Mouse (Mus musculus) heart, adult 11 months (tissue): ENCODE data around the gene Olfr299.

Experiments
- DNase-seq: peaks from one replicate; pipeline ENCODE4 v3.0.0; 2022

Gene Olfr299

DNA sequence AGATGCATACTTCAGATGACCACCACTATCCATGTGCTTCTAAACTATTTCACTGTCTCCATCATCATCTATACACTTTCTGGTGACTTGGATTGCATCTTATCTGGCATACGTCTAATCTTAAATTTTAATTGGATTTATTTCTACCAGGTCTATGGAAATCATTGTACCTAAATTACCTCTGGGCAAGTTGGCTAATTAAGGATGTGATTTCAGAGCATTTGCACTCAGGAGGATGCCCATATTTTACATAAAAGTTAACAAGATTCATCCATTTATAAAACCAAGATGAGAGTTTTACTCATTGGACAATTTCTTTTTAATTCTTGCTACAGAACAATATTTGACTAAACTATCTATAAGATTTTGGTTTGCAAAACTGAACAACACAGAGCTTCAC is at the start of gene Olfr299:
Gene Olfr299, plus strand, starts transcription at position 301 of the 400 bp plus-strand sequence.
- DNase-seq, result no peak

DNA sequence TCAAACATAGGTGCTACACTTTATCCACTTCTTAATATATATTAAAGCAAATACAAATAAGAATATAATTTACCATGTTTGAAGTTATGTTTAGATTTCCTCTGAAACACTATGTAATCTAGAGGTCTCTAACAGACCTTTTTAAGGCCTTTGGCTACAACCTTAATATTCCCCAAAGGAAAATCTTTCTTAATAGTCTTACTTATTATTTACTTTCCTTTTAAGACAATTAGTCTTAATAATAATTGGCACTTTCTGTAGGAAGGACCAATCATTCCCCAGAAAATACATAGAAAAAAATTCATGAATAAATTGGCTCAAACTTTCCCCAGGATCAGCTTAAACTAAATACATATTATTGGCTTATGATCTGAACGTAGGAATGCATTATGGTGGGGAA is 32.7 kb downstream of the Olfr299 start, which contains the start of gene Olfr298:
Gene Olfr298, minus strand, starts transcription at position 101 of the 400 bp plus-strand sequence.
- no peak for DNase-seq
